Mouse (Mus musculus) lung, adult 2 months (tissue): ENCODE measurements around the gene Igflr1. TPM values are rescaled to one million over a fixed set of nuclear protein-coding genes. Genes with fewer than 3 reads are reported as not detected.
A peak's percentile ranks its signal among the peaks of the same experiment; 100 is the strongest.

Source experiments
- DNase-seq: peaks from one replicate; pipeline ENCODE4 v3.0.0; 2022
- H3K4me1 ChIP-seq: fragments of 200-500 bp; 2 replicates; pipeline ENCODE4 v1.6.1; 2011; ENCODE audit warnings: low read length; ENCODE audit not compliant: control insufficient read depth, insufficient read depth
- H3K4me3 ChIP-seq: fragments of 200-500 bp; replicated peaks from 2 replicates; pipeline ENCODE3; 2011; ENCODE audit warnings: low read depth, mild to moderate bottlenecking, control low read depth, low read length; ENCODE audit errors: extremely low read depth
- CTCF ChIP-seq: fragments of 200-500 bp; IDR thresholded peaks from 2 replicates; pipeline ENCODE4 v1.5.1; 2011; ENCODE audit warnings: mild to moderate bottlenecking, low read length, control low read depth; ENCODE audit not compliant: insufficient read depth
- POLR2A ChIP-seq: fragments of 200-500 bp; IDR thresholded peaks from 2 replicates; pipeline ENCODE4 v1.6.1; 2011; ENCODE audit warnings: low read depth, mild to moderate bottlenecking, control low read depth, low read length, borderline replicate concordance; ENCODE audit errors: extremely low read depth
- WGBS: fragments of 180-500 bp; shearing (Covaris S2); methylation state at CpG from one replicate; pipeline ENCODE4 v1.1.7; 2018; 5-methylcytosine and 5-hydroxymethylcytosine counted together
- polyA plus RNA-seq: library from polyadenylated mRNA; depleted of rRNA; stranded (reverse); fragments of >200 nt; gene quantifications from 2 replicates; pipeline ENCODE4 v1.2.3, GENCODE M21; 2012

Gene Igflr1
- polyA plus RNA-seq, 1 experiment, result 12.0 TPM

- DNase-seq, result no peak
- 93% methylated on average over 7 of the region's 7 CpGs for WGBS
- peaks cover 11% of the 10 kb centered on the region; the same call in 1 of the 2 replicates for H3K4me1 ChIP-seq
- TF ChIP-seq CTCF (no peak), POLR2A (no peak)
- no peak overlapping the region for H3K4me3 ChIP-seq
These were observed 19.9 kb downstream of the Igflr1 start for GRCm38 (mm10) chr7:30585170-30585569.

- no peak for DNase-seq
- TF ChIP-seq CTCF, result no peak
- TF ChIP-seq POLR2A, result no peak
- H3K4me3 ChIP-seq, result no peak overlapping the region
- H3K4me1 ChIP-seq, result peaks cover 11% of the 10 kb centered on the region; the same call in 1 of the 2 replicates
- WGBS, result 87% methylated on average over 28 of the region's 28 CpGs
These were observed 21.3 kb downstream of the Igflr1 start for GRCm38 (mm10) chr7:30586455-30587020.

DNA sequence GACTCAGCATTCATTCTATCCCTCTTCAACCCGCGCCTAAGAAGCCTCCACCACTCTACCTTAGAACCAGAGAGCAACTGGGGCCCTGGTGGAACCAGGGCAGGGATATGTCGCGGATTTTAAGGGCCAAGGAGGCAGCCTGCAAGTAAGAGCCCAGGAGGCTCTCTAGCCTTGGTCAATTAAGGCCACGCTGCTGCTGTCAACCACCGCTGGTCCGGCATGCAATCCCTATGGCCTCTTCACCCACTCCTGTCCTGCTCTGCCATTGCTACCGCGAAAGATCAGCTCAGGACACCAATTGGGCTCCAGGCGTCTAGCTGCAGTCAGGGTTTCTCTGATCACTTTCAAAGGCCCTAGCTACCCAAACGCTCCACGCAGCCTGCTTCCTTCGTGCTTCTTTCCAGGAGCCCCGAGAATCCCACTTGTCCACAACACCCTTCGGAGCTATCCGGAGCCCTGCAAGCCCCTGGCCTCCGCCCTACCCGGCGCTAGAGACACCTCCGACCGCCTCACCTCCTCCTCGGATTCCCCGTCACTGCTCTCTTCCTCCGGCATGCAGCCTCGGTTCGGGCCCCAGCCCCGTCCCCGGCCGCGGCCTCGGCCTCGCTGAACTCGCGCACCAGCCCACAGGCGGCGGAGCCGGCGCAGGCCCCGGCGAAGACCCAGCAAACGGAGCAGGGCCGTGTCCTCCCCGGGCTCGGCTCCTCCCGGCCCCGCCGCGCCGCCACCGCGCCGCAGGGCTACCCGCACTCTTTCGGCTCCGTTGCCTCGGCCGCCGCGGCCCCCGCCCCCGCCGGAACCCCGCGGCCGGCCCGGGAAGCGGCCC lies 22.8 kb downstream of the Igflr1 start:
- peaks cover 13% of the 10 kb centered on the region for H3K4me1 ChIP-seq
- H3K4me3 ChIP-seq, result peak overlapping the region; percentile 69
- DNase-seq, result peak; percentile 70
- under 1% methylated on average over 50 of the region's 67 CpGs for WGBS
- no peak for TF ChIP-seq CTCF
- TF ChIP-seq POLR2A, result no peak

DNA sequence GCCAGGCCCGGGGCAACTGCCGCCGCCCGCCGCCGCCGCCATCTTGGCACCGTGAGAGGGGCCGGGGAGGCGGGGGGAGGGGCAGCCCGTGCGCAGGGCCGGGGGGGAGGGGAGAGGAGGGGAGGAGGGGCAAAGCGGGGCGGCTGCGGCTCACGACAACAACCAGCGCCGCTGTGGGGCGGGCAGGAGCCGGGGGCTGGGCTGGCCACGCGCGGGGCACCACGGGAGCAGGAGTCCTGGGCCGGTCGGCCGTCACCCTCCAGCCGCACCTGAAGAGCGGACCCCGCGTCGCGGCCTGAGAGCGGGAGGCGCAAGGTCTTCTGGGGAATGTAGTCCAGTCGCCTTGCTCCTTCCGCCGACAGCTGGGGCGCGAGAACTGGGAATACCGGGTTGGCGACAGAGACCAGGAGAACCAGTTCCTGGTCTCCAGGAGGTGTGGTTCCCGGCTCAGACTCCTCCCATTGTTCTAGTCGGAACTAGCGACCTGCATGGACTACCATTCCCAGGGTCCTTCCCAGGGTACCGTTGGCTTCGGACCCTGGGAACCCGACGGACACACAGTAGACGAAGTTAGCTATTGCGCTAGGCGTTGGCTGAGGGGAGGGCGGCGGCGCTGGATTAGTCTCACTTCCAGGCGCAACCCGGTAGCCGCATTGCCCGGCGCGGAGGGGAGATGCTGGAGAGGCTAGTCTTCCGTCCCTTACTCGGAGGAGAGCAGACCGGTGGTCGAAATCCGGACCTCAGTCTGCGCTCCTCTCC lies 23.6 kb downstream of the Igflr1 start, which contains the start of gene Kmt2b:
Gene Kmt2b, minus strand, starts transcription at position 51 of the 759 bp plus-strand sequence.
- DNase-seq, result peak; percentile 95
- no peak for TF ChIP-seq CTCF
- peak; percentile 87; the same call in 1 of the 2 replicates for TF ChIP-seq POLR2A
- Histone ChIP-seq H3K4me3 (peak within 1 kb of the TSS; percentile 88), H3K4me1 (peaks cover 15% of the 10 kb centered on the region)
- whole genome bisulfite sequencing, result under 1% methylated on average over 52 of the region's 68 CpGs

DNA sequence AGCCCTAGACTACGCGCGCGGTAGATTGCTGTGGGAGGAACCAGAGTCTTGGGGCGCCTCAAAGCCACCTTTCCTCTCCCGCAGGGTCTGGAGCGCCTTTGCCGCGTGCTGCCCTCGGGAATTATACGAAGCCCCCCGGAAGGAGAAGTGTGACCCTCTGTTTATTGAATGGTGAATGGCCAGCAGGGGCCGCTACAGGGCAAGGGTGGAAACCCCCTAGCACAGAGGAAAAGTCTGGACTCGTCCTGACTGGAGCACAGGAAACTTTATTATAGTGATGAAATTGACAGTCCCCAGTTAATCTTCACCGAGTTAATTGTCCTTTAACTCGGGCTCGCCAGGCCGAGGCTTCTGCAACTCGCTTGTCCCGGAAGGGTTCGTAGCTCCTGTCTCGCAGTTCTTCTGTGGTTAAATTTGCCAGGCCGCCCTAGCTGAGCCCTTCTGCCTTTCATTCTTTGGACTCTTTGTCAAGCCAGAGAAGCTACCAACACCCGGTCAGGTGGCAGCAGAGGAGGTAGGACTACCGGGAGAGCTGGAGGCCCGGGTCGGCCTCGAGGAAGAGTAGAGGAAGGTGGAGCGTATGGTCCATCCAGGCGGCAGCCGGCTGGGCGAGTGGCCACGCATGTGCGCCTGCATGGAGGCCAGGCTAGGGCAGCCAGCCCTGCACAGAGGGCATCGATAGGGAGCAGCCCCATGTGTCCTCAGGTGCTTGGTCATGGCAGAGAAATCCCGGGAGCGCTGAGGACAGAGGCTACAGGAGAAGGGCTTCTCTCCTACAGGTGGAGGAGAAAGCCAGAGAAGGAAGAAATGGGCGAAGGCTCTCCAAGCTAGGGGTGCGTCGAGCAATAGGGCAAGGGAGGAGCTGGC lies 24.4 kb downstream of the Igflr1 start:
- TF ChIP-seq CTCF (peak; percentile 87), POLR2A (no peak)
- peaks cover 15% of the 10 kb centered on the region for H3K4me1 ChIP-seq
- 23% methylated on average over 40 of the region's 40 CpGs for WGBS
- H3K4me3 ChIP-seq, result peak overlapping the region; percentile 88
- peak; percentile 90 for DNase-seq

DNA sequence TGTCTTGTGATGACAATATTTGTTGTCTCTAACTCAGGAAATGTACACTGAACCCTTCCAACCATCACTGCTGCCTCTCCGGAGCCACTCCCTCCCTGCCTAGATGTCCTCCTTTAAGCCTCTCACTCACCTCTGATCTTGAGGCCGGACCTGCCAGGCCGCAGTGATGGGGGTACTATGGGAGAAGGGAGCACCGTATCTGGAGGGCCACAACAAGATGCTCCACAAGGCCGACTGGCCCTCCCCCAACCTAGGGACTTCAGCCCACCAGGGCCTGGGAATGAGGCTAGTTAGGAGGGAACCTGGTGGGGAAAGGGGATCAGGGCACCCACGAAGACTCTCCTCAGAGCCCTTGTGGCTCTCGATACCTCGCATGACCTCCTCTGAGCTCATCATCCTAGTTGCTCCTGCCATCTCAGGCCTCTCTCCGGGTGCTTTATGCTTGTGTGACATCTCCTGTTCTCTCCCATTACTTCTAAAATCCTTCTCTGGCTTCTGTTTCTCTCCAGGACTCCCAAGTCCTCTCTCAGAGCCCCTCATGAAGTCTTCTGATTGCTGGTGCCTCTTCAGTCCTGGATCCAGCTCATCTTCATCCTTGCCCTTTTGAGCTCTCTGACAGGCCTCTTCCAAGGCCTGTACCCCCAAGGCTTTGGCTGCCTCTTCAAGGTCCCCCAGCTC lies 25.8 kb downstream of the Igflr1 start:
- H3K4me3 ChIP-seq, result no peak overlapping the region
- peaks cover 15% of the 10 kb centered on the region for H3K4me1 ChIP-seq
- no peak for DNase-seq
- WGBS, result 83% methylated on average over 9 of the region's 9 CpGs
- TF ChIP-seq POLR2A (no peak), CTCF (no peak)

- Histone ChIP-seq H3K4me1 (peaks cover 15% of the 10 kb centered on the region), H3K4me3 (no peak overlapping the region)
- no peak for DNase-seq
- 75% methylated on average over 4 of the region's 4 CpGs for WGBS
- no peak for TF ChIP-seq POLR2A
- TF ChIP-seq CTCF, result no peak
These were observed 26.4 kb downstream of the Igflr1 start for GRCm38 (mm10) chr7:30591605-30591951.

DNA sequence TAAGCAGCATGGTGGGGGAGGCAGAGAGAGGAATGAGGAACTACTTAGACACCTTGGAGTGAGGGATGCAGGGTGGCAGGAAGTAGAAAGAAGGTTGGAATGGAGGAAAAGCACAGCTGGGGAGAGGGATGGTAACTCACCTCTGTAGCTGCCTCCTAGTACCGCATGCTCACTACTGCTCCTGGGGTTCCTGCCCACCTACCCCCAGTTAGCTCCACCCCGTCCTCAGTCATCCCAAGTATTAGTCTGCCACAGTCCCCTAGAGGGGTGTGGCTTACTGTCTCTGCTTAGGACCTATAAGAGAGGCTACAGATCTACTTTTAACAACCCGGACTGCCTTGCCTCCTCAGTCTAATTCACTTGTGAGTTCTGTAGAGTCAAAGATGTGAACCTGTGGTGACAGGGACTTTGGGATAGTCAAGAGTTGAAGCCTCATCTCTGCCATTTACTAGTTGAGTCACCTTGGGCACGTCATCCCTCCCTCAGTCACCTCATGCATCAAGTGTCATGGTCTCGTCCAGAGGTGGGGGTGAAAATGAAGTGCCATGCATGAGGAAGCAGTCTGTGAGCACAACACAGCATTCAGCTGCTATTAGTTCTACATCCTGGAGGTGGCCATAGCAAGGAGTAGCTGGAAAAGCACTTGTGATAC lies 27.7 kb downstream of the Igflr1 start:
- WGBS, result 37% methylated on average over 5 of the region's 5 CpGs
- DNase-seq, result no peak

More for the DNA sequence above, 27.7 kb downstream of the Igflr1 start:
- Histone ChIP-seq H3K4me3 (no peak overlapping the region), H3K4me1 (peaks cover 8% of the 10 kb centered on the region)
- TF ChIP-seq POLR2A (no peak), CTCF (no peak)
